Mouse (Mus musculus) lung, postnatal 0 days (tissue): ENCODE results near the gene Tcte3.
"Not testable (repeated sequence)": the region's sequence is repeated elsewhere in the genome, so short reads cannot be mapped to it uniquely, and the experiment has no call there.

Experiments used
- CTCF ChIP-seq: IDR thresholded peaks from 2 replicates; pipeline ENCODE4 v1.5.1; 2016; ENCODE audit warnings: antibody characterized with exemption, mild to moderate bottlenecking
- EP300 ChIP-seq: IDR thresholded peaks from 2 replicates; pipeline ENCODE4 v1.6.1; 2016; ENCODE audit warnings: antibody characterized with exemption, mild to moderate bottlenecking, control low read depth

GRCm38 (mm10) chr17:15009088-15009487 lies 32.2 kb downstream of the Tcte3 start:
- not testable (repeated sequence) for TF ChIP-seq EP300, CTCF
